Mouse (Mus musculus): ENCODE data around the gene Tmem74b.

Gene Tmem74b

DNA sequence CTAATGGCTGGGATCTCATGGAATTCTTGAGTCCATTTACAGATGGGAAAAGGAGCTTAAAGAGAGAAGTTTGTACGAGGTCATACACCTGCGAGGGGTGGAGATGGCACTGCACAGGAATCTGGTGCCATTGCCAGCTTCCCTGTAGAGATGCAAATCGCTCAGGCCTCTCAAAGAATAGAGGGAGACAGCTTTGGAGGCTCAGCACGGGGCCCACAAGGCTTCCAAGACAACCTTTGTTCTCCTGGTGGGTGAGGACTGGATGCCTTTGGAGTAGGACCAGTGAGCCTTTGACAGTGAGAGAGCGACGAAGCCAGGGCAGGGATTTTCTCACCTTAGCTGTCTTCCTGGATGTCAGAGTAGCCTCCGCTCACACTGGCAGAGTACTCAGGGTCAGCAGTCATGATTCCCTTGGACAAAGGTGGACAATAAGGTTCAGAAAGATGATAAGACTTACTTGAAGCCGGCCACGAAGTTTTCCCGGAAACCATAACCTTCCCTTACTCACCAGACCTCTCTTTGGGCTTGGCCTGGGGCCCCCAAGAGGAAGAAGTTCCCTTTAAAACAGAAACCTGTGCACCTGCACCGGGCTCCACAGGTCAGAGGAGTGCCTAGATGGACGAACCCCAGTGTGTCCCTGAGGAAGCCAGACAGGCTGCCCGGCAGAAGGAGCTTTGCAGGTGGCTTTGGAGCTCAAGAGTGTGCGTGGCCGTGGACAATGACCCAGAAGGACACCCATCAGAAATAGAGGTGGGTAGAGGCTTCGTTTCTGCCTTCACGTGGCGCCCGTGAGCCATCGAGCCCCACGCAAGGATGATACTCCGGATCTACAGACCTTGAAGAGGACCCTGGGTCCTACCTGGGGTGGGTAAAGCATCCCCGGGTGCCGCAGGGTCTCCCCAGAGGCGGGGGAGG lies at the start of gene Tmem74b:
Tmem74b (plus strand) TSS at position 778 of the 915 bp plus-strand sequence.
- DNase-seq, result no peak

- no peak for DNase-seq
Measured at GRCm38 (mm10) chr2:151652053-151652452, 49.8 kb upstream of the Tmem74b start.

DNA sequence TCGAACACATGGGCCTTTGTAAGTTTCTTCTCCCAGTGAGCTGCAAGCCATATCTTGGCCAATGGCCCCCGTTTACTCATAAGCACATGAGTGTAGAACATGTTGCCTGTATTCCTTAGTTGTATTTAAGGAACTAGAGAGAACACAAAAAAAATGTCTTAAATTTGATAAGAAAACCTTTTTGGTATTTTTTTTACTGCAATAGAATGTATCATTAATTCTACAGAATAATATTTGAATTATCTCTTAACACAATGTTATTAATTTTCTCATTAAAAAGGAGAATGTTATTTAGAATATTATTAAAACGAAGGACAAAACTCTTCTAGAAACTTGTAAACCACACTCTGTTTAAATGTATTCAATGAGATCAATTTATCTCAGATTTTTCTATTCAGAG lies 33.4 kb upstream of the Tmem74b start, which contains the start of gene Rad21l:
Rad21l (minus strand) TSS at position 101 of the 400 bp plus-strand sequence.
- DNase-seq, result no peak

GRCm38 (mm10) chr2:151670026-151670967 lies 31.5 kb upstream of the Tmem74b start:
- no peak for DNase-seq

- no peak for DNase-seq
Measured at GRCm38 (mm10) chr2:151670968-151671329, 30.9 kb upstream of the Tmem74b start.

DNA sequence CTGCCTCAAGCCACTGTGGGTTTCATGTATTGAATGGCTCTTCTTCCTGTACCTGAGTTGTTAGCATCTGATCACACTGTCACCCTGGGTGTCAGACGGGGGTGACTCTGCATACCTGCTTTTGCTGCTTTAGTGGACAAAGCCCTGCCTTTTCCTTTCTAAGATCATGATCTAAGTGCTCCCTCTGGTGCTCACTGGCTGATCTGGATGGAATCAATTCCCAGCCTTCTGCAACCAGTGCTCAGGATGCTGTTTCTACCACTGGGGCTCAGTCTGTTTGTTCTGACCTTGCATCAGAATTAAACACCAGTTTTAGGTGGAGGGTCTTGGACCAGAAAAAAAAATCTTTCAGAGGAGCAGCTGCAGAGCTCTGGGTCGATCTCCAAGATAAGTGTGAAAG lies 25.6 kb upstream of the Tmem74b start:
- DNase-seq, result no peak

DNA sequence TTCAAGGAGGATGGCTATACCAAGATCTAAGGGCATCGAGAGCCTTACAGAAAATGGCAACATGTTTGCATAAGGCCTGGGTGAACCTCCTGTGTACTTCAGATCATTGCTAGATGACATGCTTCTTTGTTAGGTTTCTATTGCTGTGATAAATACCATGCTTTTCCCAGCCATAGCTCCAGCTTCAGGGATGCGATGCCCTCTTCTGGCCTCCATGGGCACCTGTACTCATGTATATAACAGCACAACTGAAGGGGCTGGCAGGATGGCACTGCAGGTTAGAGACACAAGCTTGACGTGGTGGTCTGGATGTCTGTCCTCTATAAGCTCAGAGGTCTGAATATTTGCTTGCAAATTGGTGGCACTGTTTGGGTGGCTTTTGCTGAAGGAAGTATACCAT lies 19.5 kb upstream of the Tmem74b start:
- DNase-seq, result peak; percentile 77

DNA sequence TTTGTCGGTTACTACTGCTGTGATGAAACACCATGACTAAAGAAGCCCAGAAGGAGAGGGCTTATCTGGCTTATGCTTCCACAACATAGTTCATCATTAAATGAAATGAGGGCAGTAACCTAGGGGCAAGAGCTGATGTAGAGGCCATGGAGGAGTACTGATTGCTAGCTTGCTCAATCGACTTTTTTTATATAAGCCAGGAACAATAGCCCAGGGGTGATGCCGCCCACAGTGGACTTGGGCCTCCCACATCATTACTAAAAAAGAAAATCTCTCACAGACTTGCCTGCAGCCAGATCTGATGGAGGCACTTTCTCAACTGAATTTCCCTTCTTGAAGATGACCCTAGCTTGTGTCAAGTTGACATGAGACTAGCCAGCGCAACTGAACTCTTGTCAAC lies 18.8 kb upstream of the Tmem74b start:
- peak; percentile 61 for DNase-seq

GRCm38 (mm10) chr2:151702146-151702850 lies 490 bp downstream of the Tmem74b start:
- DNase-seq, result peak; percentile 91

DNA sequence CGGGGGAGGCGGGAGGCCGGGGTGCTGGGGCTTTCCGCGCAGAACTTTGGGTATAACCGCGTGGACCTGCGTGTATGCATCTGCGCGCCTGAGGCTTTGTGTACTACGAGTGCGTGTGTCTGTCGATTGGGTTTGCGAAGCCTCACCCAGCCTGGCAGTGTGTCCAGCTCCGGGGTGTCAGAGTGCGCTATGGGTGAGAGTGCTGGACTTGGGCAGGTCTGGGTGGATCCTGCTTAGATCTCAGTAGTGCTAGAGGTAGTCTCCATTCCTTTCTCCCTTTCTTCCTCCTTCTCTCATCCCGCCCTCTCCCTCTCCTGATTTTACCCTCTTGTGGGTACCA lies 1.0 kb downstream of the Tmem74b start:
- no peak for DNase-seq

DNA sequence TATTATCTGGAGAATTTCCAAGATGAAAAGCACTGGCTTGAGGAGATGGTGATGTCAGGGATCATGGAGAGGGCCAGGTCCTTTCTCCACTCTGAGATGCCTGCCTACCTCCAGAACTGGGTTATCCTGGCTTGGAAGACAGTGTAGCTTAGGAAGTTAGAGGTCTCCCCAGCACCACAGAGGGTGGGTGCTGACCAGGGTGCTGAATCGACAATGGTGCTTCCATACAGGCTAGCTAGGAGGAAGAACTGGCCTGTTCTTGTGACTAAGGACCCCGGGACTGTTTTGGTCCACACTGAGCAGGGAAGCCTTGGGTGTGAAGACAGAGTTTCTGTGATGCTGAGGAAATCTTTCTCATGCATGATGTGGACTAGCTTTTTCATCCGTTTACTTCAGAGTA lies 10.8 kb downstream of the Tmem74b start:
- DNase-seq, result no peak

DNA sequence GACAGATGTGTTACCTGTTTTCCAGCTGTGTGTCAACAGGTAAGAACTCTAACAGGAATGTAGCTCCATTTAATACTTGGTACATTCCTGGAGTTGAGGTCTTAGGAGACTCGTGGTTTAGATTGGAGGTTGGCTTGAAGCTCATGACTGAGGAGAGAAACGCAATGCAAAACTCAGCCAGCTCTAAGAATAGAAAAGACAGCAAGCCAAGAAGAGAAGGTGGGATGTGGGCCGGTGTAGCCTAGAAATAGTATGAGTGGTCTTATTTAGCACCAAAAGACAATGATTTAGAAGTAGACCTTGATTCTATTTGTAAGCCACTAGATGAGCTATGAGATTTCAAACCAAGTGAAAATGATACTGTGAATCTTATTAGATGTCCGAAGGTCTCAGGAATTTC lies 13.7 kb downstream of the Tmem74b start:
- DNase-seq, result no peak

- DNase-seq, result no peak
Measured at GRCm38 (mm10) chr2:151716318-151717055, 14.7 kb downstream of the Tmem74b start.

DNA sequence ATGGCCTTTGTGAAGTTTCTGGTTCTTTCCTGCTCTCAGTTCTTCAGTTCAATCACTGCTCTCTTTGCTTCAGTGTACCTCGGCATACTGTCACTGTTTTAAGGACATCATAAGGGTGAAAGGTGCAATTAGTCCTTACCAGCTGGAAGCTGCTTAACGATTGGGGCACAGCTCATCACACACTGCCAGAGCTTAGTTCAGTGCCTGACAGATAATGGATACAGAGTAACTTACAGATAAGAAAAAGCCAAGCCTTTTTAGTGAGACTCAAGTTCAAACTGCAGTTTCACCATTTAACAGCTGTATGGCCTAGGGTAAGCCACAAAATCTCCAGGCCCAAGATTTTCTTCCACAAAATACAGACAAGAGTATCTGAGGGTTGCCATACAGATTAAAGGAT lies 22.3 kb downstream of the Tmem74b start:
- DNase-seq, result no peak

GRCm38 (mm10) chr2:151733151-151733865 lies 31.5 kb downstream of the Tmem74b start:
- DNase-seq, result peak; percentile 63

DNA sequence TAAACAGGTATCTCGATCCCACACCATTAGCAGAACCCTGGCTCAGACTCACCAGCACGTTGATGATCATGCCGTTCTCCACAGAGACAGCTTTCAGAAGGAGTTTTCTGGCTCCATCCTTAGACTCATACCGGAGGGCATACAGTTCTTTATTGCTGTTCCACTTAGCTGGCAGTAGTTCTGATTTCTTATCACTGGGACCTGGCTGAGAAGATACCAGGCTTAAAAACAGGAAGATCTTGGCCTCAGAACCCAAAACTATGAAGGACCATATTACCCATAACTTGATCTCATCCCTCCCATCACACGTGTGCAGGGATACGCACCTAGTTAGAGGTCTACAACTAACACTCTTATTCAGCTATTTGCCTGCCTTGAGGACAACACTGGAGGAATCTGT lies 33.6 kb downstream of the Tmem74b start:
- peak; percentile 46 for DNase-seq

DNA sequence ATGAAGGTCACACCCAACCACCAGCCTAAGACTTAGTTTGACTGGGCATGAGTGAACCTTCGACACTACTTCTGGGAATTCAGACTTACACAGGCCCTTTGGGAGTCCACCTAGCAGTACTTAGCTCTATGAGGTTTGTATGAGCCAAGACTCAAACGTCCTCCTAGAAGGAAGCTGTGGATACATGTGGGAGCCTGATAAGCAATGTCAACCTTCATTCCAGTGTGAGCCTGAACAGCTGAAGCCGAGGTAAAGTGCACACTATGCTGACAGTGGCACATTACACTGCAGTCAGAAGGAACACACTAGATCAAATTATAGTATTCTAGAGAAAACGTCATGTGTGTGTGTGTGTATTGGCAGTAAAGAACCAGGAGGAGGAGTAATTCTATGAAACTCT lies 36.7 kb downstream of the Tmem74b start:
- DNase-seq, result peak; percentile 63

DNA sequence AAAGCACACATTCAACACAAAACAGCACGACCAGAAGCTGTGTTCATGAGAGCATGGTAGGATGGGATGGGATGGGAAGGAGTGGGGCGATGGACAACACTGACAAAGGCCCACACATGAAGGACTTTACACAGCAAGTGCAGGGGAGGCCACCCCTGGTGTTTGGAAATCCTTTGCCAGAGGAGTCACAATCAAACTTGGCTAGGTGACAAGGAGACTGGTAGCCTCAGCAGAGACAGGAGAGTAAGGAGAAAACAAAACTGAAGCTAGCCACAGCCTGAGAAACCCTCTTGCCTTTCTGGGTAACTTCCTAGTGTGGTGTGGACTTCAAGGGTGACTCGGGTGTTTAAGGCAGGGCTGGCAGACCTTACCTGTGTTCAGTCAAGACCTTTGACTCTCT lies 37.3 kb downstream of the Tmem74b start:
- DNase-seq, result peak; percentile 83

DNA sequence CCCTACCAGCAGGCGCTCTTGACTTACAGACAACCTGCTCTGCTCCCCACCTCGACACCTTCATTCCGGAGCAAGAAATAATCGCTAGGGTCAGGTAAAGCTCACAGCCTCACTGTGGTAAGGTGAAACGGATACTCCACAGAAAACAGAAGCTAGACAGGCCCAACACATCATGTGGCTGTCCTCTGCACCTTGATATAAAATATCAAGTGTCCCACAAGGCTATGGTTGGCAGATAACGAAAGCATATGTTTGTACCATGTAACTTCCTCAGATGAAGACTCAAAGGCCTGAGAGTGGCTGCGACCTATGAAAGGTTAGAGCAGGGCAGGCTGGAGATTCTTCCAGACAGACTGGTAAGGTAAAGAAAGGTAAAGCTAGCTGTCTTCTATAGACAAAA lies 37.7 kb downstream of the Tmem74b start:
- peak; percentile 72 for DNase-seq

GRCm38 (mm10) chr2:151740741-151741526 lies 39.1 kb downstream of the Tmem74b start:
- peak; percentile 97 for DNase-seq

GRCm38 (mm10) chr2:151742084-151742483 lies 40.3 kb downstream of the Tmem74b start:
- peak; percentile 42 for DNase-seq

All from heart, adult 11 months (tissue).